Mouse (Mus musculus): Measurements from ENCODE around the gene Itsn2. TPM values are rescaled to one million over a fixed set of nuclear protein-coding genes. Genes with fewer than 3 reads are reported as not detected.
"Not testable (repeated sequence)": the region's sequence is repeated elsewhere in the genome, so short reads cannot be mapped to it uniquely, and the experiment has no call there.

Itsn2 gene
- total RNA-seq, 4 experiments from 2014 or later: 65.5 to 75.0 (median 69.1) TPM

GRCm38 (mm10) chr12:4598666-4599428 is 6.4 kb downstream of the Itsn2 start:
- no peak for DNase-seq (ENCODE audit: low spot score in 2 of 2)

- DNase-seq (ENCODE audit: low spot score in 2 of 2): no peak
Measured at GRCm38 (mm10) chr12:4599713-4600112, 7.3 kb downstream of the Itsn2 start.

GRCm38 (mm10) chr12:4606625-4607024 is 14.2 kb downstream of the Itsn2 start:
- no peak for DNase-seq (ENCODE audit: low spot score in 2 of 2)

- no peak for DNase-seq (ENCODE audit: low spot score in 2 of 2)
Measured at GRCm38 (mm10) chr12:4614722-4615121, 22.3 kb downstream of the Itsn2 start.

GRCm38 (mm10) chr12:4624201-4624600 is 31.8 kb downstream of the Itsn2 start:
- no peak for DNase-seq (ENCODE audit: low spot score in 2 of 2)

- DNase-seq (ENCODE audit: low spot score in 2 of 2): no peak
Measured at GRCm38 (mm10) chr12:4632957-4633356, 40.5 kb downstream of the Itsn2 start.

GRCm38 (mm10) chr12:4638438-4638837 is 46.0 kb downstream of the Itsn2 start:
- DNase-seq (ENCODE audit: low spot score in 2 of 2): no peak

- DNase-seq (ENCODE audit: low spot score in 2 of 2): no peak
Measured at GRCm38 (mm10) chr12:4640737-4641136, 48.3 kb downstream of the Itsn2 start.

GRCm38 (mm10) chr12:4656813-4657212 is 64.4 kb downstream of the Itsn2 start:
- DNase-seq (ENCODE audit: low spot score in 2 of 2): no peak

GRCm38 (mm10) chr12:4664929-4665674 is 72.7 kb downstream of the Itsn2 start:
- no peak for DNase-seq (ENCODE audit: low spot score in 2 of 2)

GRCm38 (mm10) chr12:4665675-4666037 is 73.2 kb downstream of the Itsn2 start:
- no peak for DNase-seq (ENCODE audit: low spot score in 2 of 2)

GRCm38 (mm10) chr12:4676336-4676735 is 83.9 kb downstream of the Itsn2 start:
- DNase-seq (ENCODE audit: low spot score in 2 of 2): no peak

- DNase-seq (ENCODE audit: low spot score in 2 of 2): peak; percentile 23 to 88
Measured at GRCm38 (mm10) chr12:4679971-4680370, 87.5 kb downstream of the Itsn2 start.

GRCm38 (mm10) chr12:4685441-4685840 is 93.0 kb downstream of the Itsn2 start:
- DNase-seq (ENCODE audit: low spot score in 2 of 2): peak in 1 of 2 experiments; percentile 42

GRCm38 (mm10) chr12:4688386-4688785 is 95.9 kb downstream of the Itsn2 start:
- no peak for DNase-seq (ENCODE audit: low spot score in 2 of 2)

- no peak for DNase-seq (ENCODE audit: low spot score in 2 of 2)
Measured at GRCm38 (mm10) chr12:4689341-4689740, 96.9 kb downstream of the Itsn2 start.

GRCm38 (mm10) chr12:4691193-4691592 is 98.8 kb downstream of the Itsn2 start:
- DNase-seq (ENCODE audit: low spot score in 2 of 2): no peak

- no peak for DNase-seq (ENCODE audit: low spot score in 2 of 2)
Measured at GRCm38 (mm10) chr12:4694534-4694933, 102.1 kb downstream of the Itsn2 start.

GRCm38 (mm10) chr12:4705626-4706025 is 113.2 kb downstream of the Itsn2 start:
- not testable (repeated sequence) for DNase-seq (ENCODE audit: low spot score in 2 of 2)

GRCm38 (mm10) chr12:4706175-4706574 is 113.7 kb downstream of the Itsn2 start:
- DNase-seq (ENCODE audit: low spot score in 2 of 2): no peak

- DNase-seq (ENCODE audit: low spot score in 2 of 2): no peak
Measured at GRCm38 (mm10) chr12:4706901-4707300, 114.5 kb downstream of the Itsn2 start.

GRCm38 (mm10) chr12:4707488-4708017 is 115.1 kb downstream of the Itsn2 start:
- DNase-seq (ENCODE audit: low spot score in 2 of 2): no peak
